Mouse (Mus musculus) naive thymus-derived CD4-positive, alpha-beta T cell, adult 5 months (primary cell): ENCODE results near the gene Mamstr. TPM values are rescaled to one million over a fixed set of nuclear protein-coding genes. Genes with fewer than 3 reads are reported as not detected.

Source experiments
- polyA plus RNA-seq: library from polyadenylated mRNA; unstranded; fragments of 100-300 nt; shearing (Covaris generic); gene quantifications from one replicate; pipeline ENCODE4 v1.2.1, GENCODE M21; 2017

Mamstr gene
- polyA plus RNA-seq: not detected

DNA sequence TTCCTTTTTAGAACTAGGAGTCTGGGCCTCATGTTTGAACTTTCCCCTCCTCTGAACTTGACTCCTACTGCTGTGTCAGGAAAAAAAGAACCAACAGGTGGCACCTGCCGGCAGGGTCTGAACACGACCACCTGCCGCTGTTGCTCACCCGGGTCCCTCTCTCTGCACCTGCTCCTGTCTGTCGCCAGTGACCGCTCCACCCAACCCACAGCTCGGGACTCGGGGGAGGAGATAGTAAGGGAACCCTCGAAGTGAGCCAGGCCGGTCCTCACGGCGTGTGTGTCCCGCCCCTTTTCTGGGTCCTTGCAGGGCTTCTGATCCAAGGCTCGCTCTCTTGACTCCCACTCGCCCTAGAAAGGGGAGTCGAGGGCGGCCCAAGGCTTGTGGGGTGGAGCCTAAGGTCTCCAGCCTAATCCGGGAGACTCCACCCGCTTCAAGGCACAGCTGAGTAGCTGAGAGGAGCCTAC lies at the start of gene Mamstr:
Gene Mamstr, plus strand, starts transcription at position 417 of the 467 bp plus-strand sequence.

DNA sequence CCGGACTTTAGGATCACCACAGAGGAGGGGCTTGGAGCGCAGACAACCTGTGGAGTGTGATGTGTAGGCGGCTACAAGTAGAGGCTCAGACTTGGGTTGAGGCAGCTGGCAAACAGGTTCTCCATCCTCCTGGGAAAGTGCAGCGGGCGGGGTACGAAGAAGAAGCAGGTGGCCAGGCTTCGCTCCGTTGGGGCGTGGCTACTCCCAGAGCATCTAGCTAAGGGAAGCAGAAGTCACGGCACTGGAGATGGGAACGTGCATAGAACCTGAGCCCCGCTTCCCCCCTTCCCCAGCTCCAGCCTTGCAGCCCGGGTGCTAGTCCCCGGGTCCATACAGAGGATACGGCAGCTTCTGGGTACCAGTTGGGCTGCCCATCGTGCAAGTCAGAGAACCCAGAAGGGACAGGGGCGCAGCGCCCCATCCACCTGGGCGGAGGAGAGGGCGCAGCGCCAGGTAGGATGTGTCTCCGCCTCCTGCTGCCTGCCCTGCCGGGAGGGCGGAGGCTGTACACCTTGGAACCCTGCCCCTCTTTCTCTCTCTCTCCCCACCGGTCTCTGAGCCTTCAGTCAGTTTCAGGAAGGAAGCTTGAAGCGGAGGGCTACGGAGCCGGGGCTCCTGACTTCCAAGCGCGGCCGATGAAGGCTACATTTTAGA lies 22.6 kb upstream of the Mamstr start, which contains the start of gene Fut1:
Gene Fut1, plus strand, starts transcription at position 248 of the 654 bp plus-strand sequence.

DNA sequence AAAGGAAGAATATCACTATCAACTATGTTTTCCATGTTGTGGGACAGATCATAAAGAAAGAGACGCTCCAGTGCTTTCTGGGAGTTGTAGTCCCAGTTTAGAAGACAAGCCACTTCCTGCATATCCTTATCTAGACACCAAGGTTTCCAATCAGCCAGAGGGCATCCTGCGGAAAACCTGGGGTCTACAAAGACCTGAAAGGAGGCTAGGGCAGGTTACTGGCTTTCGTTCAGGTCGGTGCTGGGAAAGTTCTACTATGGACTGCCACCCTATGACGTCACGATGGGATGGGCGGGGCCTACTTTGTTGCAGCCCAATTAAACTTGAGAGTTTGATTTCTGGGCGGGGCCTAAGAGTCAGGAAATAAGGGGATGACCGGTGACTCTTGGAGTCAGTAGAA lies 18.3 kb upstream of the Mamstr start, which contains the start of gene Izumo1:
Gene Izumo1, plus strand, starts transcription at position 369 of the 400 bp plus-strand sequence.

DNA sequence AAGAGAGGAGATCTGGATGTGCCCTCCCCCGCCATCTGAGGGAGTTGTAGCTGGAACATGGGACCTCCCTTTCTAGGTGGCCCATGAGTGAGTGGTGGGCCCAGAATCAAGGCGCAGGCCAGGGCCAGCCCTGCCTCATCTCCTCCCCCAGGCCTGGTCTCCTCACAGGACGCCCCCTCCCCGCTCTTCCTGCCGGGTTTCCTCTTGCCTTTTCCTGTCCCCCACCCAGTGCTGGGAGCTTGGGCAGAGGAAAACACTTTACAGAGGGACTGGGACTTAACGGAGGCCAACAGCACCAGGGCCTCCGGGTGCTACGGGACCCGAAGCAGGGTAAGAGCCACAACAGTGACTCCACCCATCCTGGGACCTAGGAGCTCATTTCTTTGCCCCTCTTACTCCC lies 12.5 kb upstream of the Mamstr start, which contains the start of gene Rasip1:
Gene Rasip1, plus strand, starts transcription at position 228 of the 400 bp plus-strand sequence.

DNA sequence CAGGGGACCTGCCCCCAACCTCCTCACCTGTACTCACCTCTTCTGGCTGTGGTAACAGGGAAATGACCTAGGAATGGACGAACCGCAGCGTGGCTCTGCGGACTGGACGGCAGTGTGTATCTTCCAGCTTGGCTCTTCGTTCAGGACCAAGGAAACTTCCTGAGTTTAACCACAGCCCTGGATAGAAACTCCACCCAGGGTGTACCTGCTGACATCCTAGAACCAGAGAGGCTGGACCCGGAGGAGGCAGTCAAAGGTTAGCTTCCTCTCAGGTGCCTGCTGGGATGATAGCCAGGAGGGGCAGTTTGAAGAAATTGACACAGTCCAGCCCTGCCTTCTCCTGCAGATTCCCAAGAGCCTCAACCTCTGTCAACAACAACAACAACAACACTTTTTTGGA lies 26.4 kb downstream of the Mamstr start, which contains the start of gene Fut2:
Gene Fut2, minus strand, starts transcription at position 234 of the 400 bp plus-strand sequence.

DNA sequence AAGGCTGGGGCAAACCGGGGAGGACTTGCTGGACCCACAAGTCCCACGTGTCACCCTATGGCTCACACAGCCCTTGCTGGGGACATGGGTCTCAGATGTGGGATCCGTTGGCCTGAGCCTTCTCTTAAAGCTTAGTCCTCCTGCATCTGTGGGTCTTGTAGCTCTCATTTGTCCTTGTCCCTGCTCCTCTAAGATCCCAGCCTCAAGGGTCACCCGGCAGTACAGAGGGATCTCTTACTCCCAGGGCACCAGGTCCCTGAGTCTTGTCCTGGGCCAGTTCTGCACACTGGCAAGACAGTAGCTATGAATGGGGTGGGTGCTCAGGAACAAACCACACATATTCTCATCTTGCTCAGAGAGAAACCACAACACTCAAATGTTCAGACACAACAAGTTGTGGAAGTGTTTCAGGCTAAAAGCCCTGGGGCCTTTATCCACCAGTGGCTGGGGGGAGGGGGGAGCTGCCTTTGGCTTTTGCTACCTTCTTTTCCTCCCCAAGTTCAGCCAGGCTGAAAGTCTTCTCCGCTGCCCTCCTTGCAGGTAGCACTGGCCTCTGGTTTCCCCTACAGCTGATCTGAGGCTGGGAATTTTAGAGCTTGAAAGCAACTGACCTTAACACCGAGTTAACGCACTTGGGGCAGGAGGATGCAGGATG lies 43.7 kb downstream of the Mamstr start, which contains the start of gene Ntn5:
Gene Ntn5, plus strand, starts transcription at position 627 of the 655 bp plus-strand sequence.

DNA sequence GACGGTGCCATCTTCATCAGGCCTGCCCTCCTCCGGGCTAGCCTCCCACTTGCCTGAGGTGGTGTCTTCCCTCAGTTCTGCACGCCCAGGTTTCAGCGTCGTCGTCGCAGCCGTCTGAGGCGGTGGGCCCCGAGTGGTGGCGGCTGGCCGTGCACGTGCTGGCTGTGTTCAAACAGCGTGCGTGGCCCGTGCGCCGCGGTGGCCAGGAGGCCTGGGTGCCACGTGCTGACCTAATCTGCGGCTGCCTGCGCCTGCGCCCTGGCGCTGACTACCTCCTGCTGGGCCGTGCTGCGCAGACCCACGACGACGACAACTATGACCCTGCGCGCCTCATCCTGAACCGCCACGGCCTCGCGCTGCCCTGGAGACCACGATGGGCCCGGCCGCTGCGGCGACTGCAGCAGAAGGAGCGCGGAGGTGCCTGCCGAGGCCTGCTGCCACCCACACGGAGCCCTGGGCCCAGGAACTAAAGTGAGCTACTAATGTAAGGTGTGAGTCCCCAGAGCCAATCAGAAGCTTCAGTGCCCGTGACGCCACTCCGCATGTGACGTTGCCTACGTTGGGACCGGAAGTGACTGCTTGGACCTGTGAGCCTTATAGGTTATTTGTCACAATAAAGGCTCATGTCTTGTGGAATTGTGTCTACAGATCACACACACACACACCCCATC lies 54.3 kb downstream of the Mamstr start, which contains the start of gene Sec1:
Gene Sec1, minus strand, starts transcription at position 482 of the 671 bp plus-strand sequence.

Other genes with a start within 250 kb of the Mamstr start
- 236 TPM for gene Snrnp70, start 244.2 kb upstream of the Mamstr start, polyA plus RNA-seq
- gene Kcna7, start 234.3 kb upstream of the Mamstr start, polyA plus RNA-seq: not detected
- not detected for gene Ntf5, start 226.3 kb upstream of the Mamstr start, polyA plus RNA-seq
- gene Lhb, start 219.2 kb upstream of the Mamstr start, polyA plus RNA-seq: not detected
- 8.8 TPM for gene Gys1, start 205.1 kb upstream of the Mamstr start, polyA plus RNA-seq
- 33.7 TPM for gene Ruvbl2, start 201.9 kb upstream of the Mamstr start, polyA plus RNA-seq
- 2,872 TPM for gene Ftl1, start 180.1 kb upstream of the Mamstr start, polyA plus RNA-seq
- gene Bax, start 173.1 kb upstream of the Mamstr start, polyA plus RNA-seq: 198 TPM
- gene Tulp2, start 158.1 kb upstream of the Mamstr start, polyA plus RNA-seq: 6.5 TPM
- not detected for gene Gm45808, start 153.2 kb upstream of the Mamstr start, polyA plus RNA-seq
- gene Dhdh, start 151.2 kb upstream of the Mamstr start, polyA plus RNA-seq: 0.16 TPM
- gene Nucb1, start 129.6 kb upstream of the Mamstr start, polyA plus RNA-seq: 133 TPM
- gene Ppp1r15a, start 113.7 kb upstream of the Mamstr start, polyA plus RNA-seq: 587 TPM
- gene Plekha4, start 113.6 kb upstream of the Mamstr start, polyA plus RNA-seq: 1.0 TPM
- 0.66 TPM for gene Hsd17b14, start 85.1 kb upstream of the Mamstr start, polyA plus RNA-seq
- gene Bcat2, start 69.8 kb upstream of the Mamstr start, polyA plus RNA-seq: 123 TPM
- gene Fgf21, start 24.5 kb upstream of the Mamstr start, polyA plus RNA-seq: not detected
- not detected for gene Fut1, start 22.7 kb upstream of the Mamstr start, polyA plus RNA-seq
- not detected for gene Izumo1, start 18.2 kb upstream of the Mamstr start, polyA plus RNA-seq
- gene Rasip1, start 12.5 kb upstream of the Mamstr start, polyA plus RNA-seq: 0.41 TPM
- gene Fut2, start 26.4 kb downstream of the Mamstr start, polyA plus RNA-seq: not detected
- 0.26 TPM for gene Ntn5, start 44.0 kb downstream of the Mamstr start, polyA plus RNA-seq
- 0.16 TPM for gene Sec1, start 54.4 kb downstream of the Mamstr start, polyA plus RNA-seq
- gene Car11, start 59.9 kb downstream of the Mamstr start, polyA plus RNA-seq: 4.5 TPM
- 15.3 TPM for gene Dbp, start 65.1 kb downstream of the Mamstr start, polyA plus RNA-seq
- 1,856 TPM for gene Rpl18, start 75.5 kb downstream of the Mamstr start, polyA plus RNA-seq
- gene Sphk2, start 78.0 kb downstream of the Mamstr start, polyA plus RNA-seq: 19.2 TPM
- 0.36 TPM for gene Fam83e, start 81.2 kb downstream of the Mamstr start, polyA plus RNA-seq
- gene Spaca4, start 85.8 kb downstream of the Mamstr start, polyA plus RNA-seq: not detected
- gene Lmtk3, start 143.8 kb downstream of the Mamstr start, polyA plus RNA-seq: not detected
- gene Sult2b1, start 144.7 kb downstream of the Mamstr start, polyA plus RNA-seq: 4.7 TPM
- gene Cyth2, start 174.6 kb downstream of the Mamstr start, polyA plus RNA-seq: 138 TPM
- 0.17 TPM for gene Kcnj14, start 184.8 kb downstream of the Mamstr start, polyA plus RNA-seq
- 39.5 TPM for gene Grwd1, start 191.0 kb downstream of the Mamstr start, polyA plus RNA-seq
- 47.7 TPM for gene Kdelr1, start 232.8 kb downstream of the Mamstr start, polyA plus RNA-seq
- 0.66 TPM for gene Grin2d, start 238.4 kb downstream of the Mamstr start, polyA plus RNA-seq